Mouse (Mus musculus) stomach, postnatal 0 days (tissue): ENCODE results near the gene Slc45a3.

Source experiments
- CTCF ChIP-seq: IDR thresholded peaks from 2 replicates; pipeline ENCODE4 v1.5.1; 2016; ENCODE audit warnings: antibody characterized with exemption, low read depth, mild to moderate bottlenecking, moderate library complexity
- EP300 ChIP-seq: optimal IDR thresholded peaks from 2 replicates; pipeline ENCODE3; 2016; ENCODE audit warnings: antibody characterized with exemption

DNA sequence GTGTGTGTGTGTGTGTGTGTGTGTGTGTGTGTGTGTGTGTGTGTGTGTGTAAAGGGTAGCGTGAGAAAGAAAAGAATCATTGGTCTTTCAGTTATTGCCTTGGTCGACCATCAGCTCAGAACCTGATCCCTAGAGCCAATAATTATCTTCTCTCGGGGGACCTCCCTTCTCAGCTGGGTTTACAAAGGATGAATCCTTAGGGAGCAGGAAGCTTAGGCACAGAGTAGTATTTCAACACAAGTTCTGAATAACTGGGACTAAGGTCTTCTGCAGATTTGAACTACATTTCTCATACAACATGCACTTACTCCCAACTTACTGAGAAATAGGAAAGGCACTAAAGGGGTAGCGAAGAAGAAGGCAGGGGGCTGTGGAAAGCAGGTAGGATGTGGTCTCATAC, 26.7 kb downstream of the Slc45a3 start:
- no peak for TF ChIP-seq CTCF
- no peak for TF ChIP-seq EP300
